ENCODE assay signal across 9 mouse cellular contexts in the genomic region with DNA sequence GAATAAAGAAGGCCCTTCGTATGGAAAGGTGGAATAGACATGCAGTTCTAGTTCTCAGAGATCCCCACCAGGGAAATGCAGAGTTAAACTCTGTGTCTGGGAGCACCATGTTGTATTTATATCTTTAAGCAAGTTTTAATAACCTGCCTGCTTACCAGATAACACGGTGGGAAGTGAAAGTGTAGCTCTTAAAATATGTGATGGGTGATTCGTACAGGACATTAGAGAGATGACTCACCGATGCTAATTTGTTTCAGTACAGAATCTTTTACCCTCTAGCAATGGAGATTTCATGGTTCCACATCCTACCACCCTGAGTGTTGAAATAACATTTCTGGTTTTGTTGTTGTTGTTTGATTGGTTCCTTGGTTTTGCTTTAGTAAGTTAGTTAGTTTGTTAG. TPM values are rescaled to one million over a fixed set of nuclear protein-coding genes. Genes with fewer than 3 reads are reported as not detected.
DNase-seq lines count a peak whose midpoint lies in the region; ATAC-seq lines count a peak whose summit lies in the region.
"Had no signal": no experiment of that assay in that cellular context is flagged by ENCODE, and none has a peak within 500 bp of the region (broad histone marks: within the 10 kb centered on the region; RNA-seq: fewer than 3 reads in every experiment).

No protein-coding gene starts in this region.

- no peak overlapping the region for H3K9ac ChIP-seq in lung, embryonic 15.5 days
- H3K9ac ChIP-seq in forebrain, embryonic 15.5 days (replicated peaks) = peak overlapping the region; percentile 29; the same call in 1 of the 2 replicates
- H3K9ac ChIP-seq in limb, embryonic 15.5 days = no peak overlapping the region
- no peak overlapping the region for H3K9ac ChIP-seq in stomach, embryonic 15.5 days

- H3K9me3 ChIP-seq in lung, embryonic 15.5 days = no peaks in the 10 kb centered on the region
- no peaks in the 10 kb centered on the region for H3K9me3 ChIP-seq in forebrain, embryonic 15.5 days
- no peaks in the 10 kb centered on the region for H3K9me3 ChIP-seq in limb, embryonic 15.5 days
- no peaks in the 10 kb centered on the region for H3K9me3 ChIP-seq in stomach, embryonic 15.5 days

- peak overlapping the region; percentile 87 for H3K4me2 ChIP-seq in lung, embryonic 15.5 days
- peak overlapping the region; percentile 87 for H3K4me2 ChIP-seq in forebrain, embryonic 15.5 days (replicated peaks)
- H3K4me2 ChIP-seq in limb, embryonic 15.5 days = peak overlapping the region; percentile 63
- H3K4me2 ChIP-seq in stomach, embryonic 15.5 days = peak overlapping the region; percentile 67

- 27% methylated on average over 4 of the region's 4 CpGs for WGBS in lung, embryonic 15.5 days
- WGBS in forebrain, embryonic 15.5 days = 22% methylated on average over 4 of the region's 4 CpGs
- 20% methylated on average over 4 of the region's 4 CpGs for WGBS in limb, embryonic 15.5 days
- WGBS in stomach, embryonic 15.5 days = 29% methylated on average over 4 of the region's 4 CpGs

- H3K27me3 ChIP-seq in lung, embryonic 15.5 days = no peaks in the 10 kb centered on the region
- no peaks in the 10 kb centered on the region for H3K27me3 ChIP-seq in forebrain, embryonic 15.5 days
- H3K27me3 ChIP-seq in limb, embryonic 15.5 days = no peaks in the 10 kb centered on the region
- no peaks in the 10 kb centered on the region for H3K27me3 ChIP-seq in stomach, embryonic 15.5 days (replicated peaks)

- no peak for ATAC-seq in lung, embryonic 15.5 days (ENCODE audit: borderline replicate concordance, extremely low read depth, low FRiP score, low TSS enrichment)
- no peak for ATAC-seq in forebrain, embryonic 15.5 days (replicated peaks)
- no peak for ATAC-seq in limb, embryonic 15.5 days (ENCODE audit: insufficient number of reproducible peaks, low FRiP score, low TSS enrichment, low read depth)
- ATAC-seq in stomach, embryonic 15.5 days (ENCODE audit: insufficient read depth, low FRiP score, low read depth) = no peak

- intact Hi-C loops in left cerebral cortex, postnatal 10 days (cut with DNase I) = no loop called here

- no peak for DNase-seq in lung, postnatal 25 days (ENCODE audit: low spot score)
- no peak for DNase-seq in left cerebral cortex, adult 8-10 months (ENCODE audit: low spot score in 2 of 2)
- DNase-seq in embryo, embryonic 11 days = no peak
- no peak for DNase-seq in left cerebral cortex, postnatal 10 days (ENCODE audit: extremely low spot score in 1 of 2, low spot score in 2 of 2)
- DNase-seq: cerebellum, adult 9-11 months had no signal

- H3K4me3 ChIP-seq in lung, embryonic 15.5 days = peak overlapping the region; percentile 98
- H3K4me3 ChIP-seq in forebrain, embryonic 15.5 days = peak overlapping the region; percentile 100
- peak overlapping the region; percentile 72 for H3K4me3 ChIP-seq in limb, embryonic 15.5 days
- H3K4me3 ChIP-seq in stomach, embryonic 15.5 days (replicated peaks) = peak overlapping the region; percentile 11; the same call in 1 of the 2 replicates

- H3K36me3 ChIP-seq in lung, embryonic 15.5 days = peaks cover 20% of the 10 kb centered on the region
- 0 out of 2 replicates have a peak, but pooled peaks cover 5% of the 10 kb centered on the region for H3K36me3 ChIP-seq in forebrain, embryonic 15.5 days
- H3K36me3 ChIP-seq in limb, embryonic 15.5 days = peaks cover 22% of the 10 kb centered on the region; the same call in 1 of the 2 replicates
- H3K36me3 ChIP-seq in stomach, embryonic 15.5 days = peaks cover 3% of the 10 kb centered on the region; the same call in 1 of the 2 replicates

- peaks cover 39% of the 10 kb centered on the region for H3K4me1 ChIP-seq in lung, embryonic 15.5 days
- H3K4me1 ChIP-seq in forebrain, embryonic 15.5 days = peaks cover 58% of the 10 kb centered on the region
- H3K4me1 ChIP-seq in limb, embryonic 15.5 days = peaks cover 37% of the 10 kb centered on the region
- H3K4me1 ChIP-seq in stomach, embryonic 15.5 days = peaks cover 21% of the 10 kb centered on the region

- H3K27ac ChIP-seq in lung, embryonic 15.5 days = no peak overlapping the region
- no peak overlapping the region for H3K27ac ChIP-seq in forebrain, embryonic 15.5 days (replicated peaks)
- no peak overlapping the region for H3K27ac ChIP-seq in limb, embryonic 15.5 days
- H3K27ac ChIP-seq in stomach, embryonic 15.5 days = no peak overlapping the region

RNA-seq across cellular contexts. Expression of gene Vezf1, which starts 2.3 kb away (rescaled TPM):
- polyA plus RNA-seq in lung, embryonic 15.5 days (2015; fragmentation: Nextera tagmentation; extraction: Ambion mirVana) = 37.7 and 39.7 TPM in 2 replicates
- polyA plus RNA-seq in forebrain, embryonic 15.5 days (2015; fragmentation: Nextera tagmentation; extraction: Ambion mirVana) = 60.6 and 61.4 TPM in 2 replicates
- polyA plus RNA-seq in limb, embryonic 15.5 days (2015; fragmentation: Nextera tagmentation; extraction: Ambion mirVana) = 31.9 and 35.6 TPM in 2 replicates
- polyA plus RNA-seq in stomach, embryonic 15.5 days (2015; fragmentation: Nextera tagmentation; extraction: Ambion mirVana) = 34.0 and 35.1 TPM in 2 replicates
- 10 to 100 TPM; 27.9 to 30.8 (median 29.3) TPM for total RNA-seq in left cerebral cortex, adult 8-10 months (2022)
- 10 to 100 TPM; 23.6 to 25.5 TPM for total RNA-seq in left cerebral cortex, postnatal 10 days (2021)

RNA-seq across cellular contexts. Expression of gene Srsf1, which starts 23.2 kb away (rescaled TPM):
- 308 and 313 TPM in 2 replicates for polyA plus RNA-seq in lung, embryonic 15.5 days (2015; fragmentation: Nextera tagmentation; extraction: Ambion mirVana)
- polyA plus RNA-seq in forebrain, embryonic 15.5 days (2015; fragmentation: Nextera tagmentation; extraction: Ambion mirVana) = 342 and 347 TPM in 2 replicates
- polyA plus RNA-seq in limb, embryonic 15.5 days (2015; fragmentation: Nextera tagmentation; extraction: Ambion mirVana) = 208 and 244 TPM in 2 replicates
- polyA plus RNA-seq in stomach, embryonic 15.5 days (2015; fragmentation: Nextera tagmentation; extraction: Ambion mirVana) = 271 TPM in 2 replicates
- total RNA-seq in left cerebral cortex, adult 8-10 months (2022) = 100 to 1,000 TPM; 189 to 208 (median 191) TPM
- 100 to 1,000 TPM; 172 to 198 TPM for total RNA-seq in left cerebral cortex, postnatal 10 days (2021)

RNA-seq across cellular contexts. Expression of gene Cuedc1, which starts 27.5 kb away (rescaled TPM):
- polyA plus RNA-seq in lung, embryonic 15.5 days (2015; fragmentation: Nextera tagmentation; extraction: Ambion mirVana) = 17.7 and 19.7 TPM in 2 replicates
- 39.2 and 43.4 TPM in 2 replicates for polyA plus RNA-seq in forebrain, embryonic 15.5 days (2015; fragmentation: Nextera tagmentation; extraction: Ambion mirVana)
- 28.1 and 32.1 TPM in 2 replicates for polyA plus RNA-seq in limb, embryonic 15.5 days (2015; fragmentation: Nextera tagmentation; extraction: Ambion mirVana)
- polyA plus RNA-seq in stomach, embryonic 15.5 days (2015; fragmentation: Nextera tagmentation; extraction: Ambion mirVana) = 23.8 and 26.7 TPM in 2 replicates
- 10 to 100 TPM; 28.0 to 31.8 (median 30.9) TPM for total RNA-seq in left cerebral cortex, adult 8-10 months (2022)
- total RNA-seq in left cerebral cortex, postnatal 10 days (2021) = 10 to 100 TPM; 37.1 to 43.6 TPM

Comparison
In these comparisons a context has a peak if more than half of its experiments do, and no peak if none do; other contexts are left out.
1. H3K4me3 ChIP-seq: peak in every context shown above with its lines; median percentile 100 in forebrain, embryonic 15.5 days; 98 in lung, embryonic 15.5 days; 72 in limb, embryonic 15.5 days; 11 in stomach, embryonic 15.5 days.